Mouse (Mus musculus): ENCODE results near the gene Snrk. TPM values are rescaled to one million over a fixed set of nuclear protein-coding genes. Genes with fewer than 3 reads are reported as not detected.

The Snrk gene
- polyA plus RNA-seq, 1 experiment from 2014 or later: 25.5 TPM

DNA sequence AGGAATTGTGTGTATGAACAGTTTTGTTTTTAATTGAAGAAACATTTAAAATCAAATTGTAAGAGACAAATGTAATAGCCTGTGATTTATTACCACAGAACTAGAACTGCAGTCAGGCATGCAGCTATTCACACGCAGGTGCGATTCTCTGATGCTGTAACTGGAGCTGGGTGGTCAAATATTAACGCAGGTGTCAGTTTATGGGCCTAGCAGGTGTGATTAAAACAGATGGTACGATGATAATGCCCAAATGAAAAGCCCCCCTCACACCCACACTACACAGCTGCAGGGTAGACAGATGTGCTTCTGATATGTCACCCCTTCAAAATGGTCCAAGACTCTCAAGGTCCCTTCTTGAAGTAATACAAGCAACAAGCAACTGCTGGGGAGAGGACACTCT, 15.9 kb upstream of the Snrk start:
- H3K9me3 ChIP-seq (ENCODE audit: low read length): no peaks in the 10 kb centered on the region

GRCm38 (mm10) chr9:122103550-122104284, 13.3 kb upstream of the Snrk start:
- ATAC-seq: peak; percentile 80
- WGBS (ENCODE audit: insufficient replicate concordance): 34% methylated on average over 9 of the region's 9 CpGs
- DNase-seq: no peak
- peaks cover 8% of the 10 kb centered on the region for H3K4me1 ChIP-seq (ENCODE audit: insufficient read depth)
- H3K4me3 ChIP-seq (ENCODE audit: low read depth, low read length): no peak overlapping the region
- H3K36me3 ChIP-seq (replicated peaks; ENCODE audit: insufficient read depth, low read length): no peaks in the 10 kb centered on the region
- H3K9me3 ChIP-seq (ENCODE audit: low read length): no peaks in the 10 kb centered on the region
- H3K9ac ChIP-seq (replicated peaks): no peak overlapping the region
- H3K27me3 ChIP-seq (ENCODE audit: insufficient read depth, low read length): no peaks in the 10 kb centered on the region
- H3K4me2 ChIP-seq (ENCODE audit: low read depth, low read length): no peak overlapping the region
- TF ChIP-seq CTCF (IDR thresholded peaks at IDR 0.05; ENCODE audit: low read depth) (no peak), EP300 (IDR thresholded peaks at IDR 0.05; ENCODE audit: low read depth) (no peak)
- H3K27ac ChIP-seq (ENCODE audit: low read depth): no peak overlapping the region

More for the DNA sequence above, 15.9 kb upstream of the Snrk start:
- Histone ChIP-seq H3K36me3 (replicated peaks; ENCODE audit: insufficient read depth, low read length) (no peaks in the 10 kb centered on the region), H3K4me2 (ENCODE audit: low read depth, low read length) (no peak overlapping the region), H3K4me1 (ENCODE audit: insufficient read depth) (peaks cover 8% of the 10 kb centered on the region), H3K27me3 (ENCODE audit: insufficient read depth, low read length) (no peaks in the 10 kb centered on the region), H3K9ac (replicated peaks) (no peak overlapping the region), H3K4me3 (ENCODE audit: low read depth, low read length) (no peak overlapping the region), H3K27ac (ENCODE audit: low read depth) (no peak overlapping the region)
- DNase-seq (no peak), ATAC-seq (no peak)
- TF ChIP-seq EP300 (IDR thresholded peaks at IDR 0.05; ENCODE audit: low read depth): no peak
- no peak for TF ChIP-seq CTCF (IDR thresholded peaks at IDR 0.05; ENCODE audit: low read depth)
- 60% methylated on average over 4 of the region's 4 CpGs for WGBS (ENCODE audit: insufficient replicate concordance)

- no peak overlapping the region for H3K4me2 ChIP-seq (ENCODE audit: low read depth, low read length)
- H3K9ac ChIP-seq (replicated peaks): no peak overlapping the region
- no peaks in the 10 kb centered on the region for H3K27me3 ChIP-seq (ENCODE audit: insufficient read depth, low read length)
- peaks cover 9% of the 10 kb centered on the region for H3K4me1 ChIP-seq (ENCODE audit: insufficient read depth)
- no peaks in the 10 kb centered on the region for H3K9me3 ChIP-seq (ENCODE audit: low read length)
- H3K27ac ChIP-seq (ENCODE audit: low read depth): no peak overlapping the region
- TF ChIP-seq CTCF (IDR thresholded peaks at IDR 0.05; ENCODE audit: low read depth) (no peak), EP300 (IDR thresholded peaks at IDR 0.05; ENCODE audit: low read depth) (no peak)
- WGBS (ENCODE audit: insufficient replicate concordance): 59% methylated on average over 7 of the region's 7 CpGs
- H3K36me3 ChIP-seq (replicated peaks; ENCODE audit: insufficient read depth, low read length): no peaks in the 10 kb centered on the region
- DNase-seq (no peak), ATAC-seq (no peak)
- H3K4me3 ChIP-seq (ENCODE audit: low read depth, low read length): no peak overlapping the region
Observed at GRCm38 (mm10) chr9:122104285-122104829, 12.7 kb upstream of the Snrk start.

DNA sequence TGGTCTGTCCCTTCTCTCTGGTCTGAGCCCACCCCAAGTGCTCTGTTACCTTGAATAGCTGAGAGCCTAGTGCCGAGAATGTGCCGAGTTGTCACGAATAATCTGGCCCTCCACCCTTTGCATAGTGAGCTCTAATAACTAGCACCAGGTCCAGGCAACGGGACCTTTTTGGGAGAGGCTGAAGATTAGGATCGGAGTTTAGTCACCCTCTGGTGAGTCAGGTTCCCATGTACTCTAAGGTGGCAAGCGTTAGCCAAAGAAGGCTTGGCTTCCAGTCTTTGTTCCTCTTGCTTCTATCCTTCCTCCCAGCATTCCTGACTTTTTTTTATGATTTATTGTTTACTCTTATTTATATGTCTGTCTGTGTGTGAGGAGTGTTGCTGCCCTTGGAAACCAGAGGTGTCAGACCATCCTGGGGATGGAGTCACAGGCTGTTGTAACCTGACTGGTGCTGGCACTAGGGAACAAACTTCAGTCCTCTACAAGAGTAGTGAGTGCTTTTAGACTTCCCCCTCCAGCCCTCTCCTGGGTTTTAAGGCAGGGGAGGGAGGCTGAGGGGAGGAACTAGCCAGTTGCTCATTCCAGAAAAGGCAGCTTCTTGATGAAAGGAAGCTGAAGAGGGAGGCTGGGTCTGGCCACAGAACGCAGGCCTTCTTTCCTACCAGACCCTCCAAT, 9.2 kb upstream of the Snrk start:
- Histone ChIP-seq H3K4me1 (ENCODE audit: insufficient read depth) (peaks cover 7% of the 10 kb centered on the region), H3K36me3 (replicated peaks; ENCODE audit: insufficient read depth, low read length) (no peaks in the 10 kb centered on the region), H3K9me3 (ENCODE audit: low read length) (no peaks in the 10 kb centered on the region), H3K4me3 (ENCODE audit: low read depth, low read length) (no peak overlapping the region), H3K27me3 (ENCODE audit: insufficient read depth, low read length) (no peaks in the 10 kb centered on the region), H3K9ac (replicated peaks) (no peak overlapping the region), H3K4me2 (ENCODE audit: low read depth, low read length) (no peak overlapping the region), H3K27ac (ENCODE audit: low read depth) (no peak overlapping the region)
- no peak for TF ChIP-seq CTCF (IDR thresholded peaks at IDR 0.05; ENCODE audit: low read depth)
- no peak for TF ChIP-seq EP300 (IDR thresholded peaks at IDR 0.05; ENCODE audit: low read depth)
- DNase-seq (no peak), ATAC-seq (no peak)
- 65% methylated on average over 7 of the region's 7 CpGs for WGBS (ENCODE audit: insufficient replicate concordance)

- no peaks in the 10 kb centered on the region for H3K27me3 ChIP-seq (ENCODE audit: insufficient read depth, low read length)
- no peak for ATAC-seq
- no peak for TF ChIP-seq CTCF (IDR thresholded peaks at IDR 0.05; ENCODE audit: low read depth)
- TF ChIP-seq EP300 (IDR thresholded peaks at IDR 0.05; ENCODE audit: low read depth): peak; percentile 54
- DNase-seq: no peak
- H3K27ac ChIP-seq (ENCODE audit: low read depth): no peak overlapping the region
- peaks cover 2% of the 10 kb centered on the region; the same call in 1 of the 2 replicates for H3K4me1 ChIP-seq (ENCODE audit: insufficient read depth)
- no peaks in the 10 kb centered on the region for H3K36me3 ChIP-seq (replicated peaks; ENCODE audit: insufficient read depth, low read length)
- no peak overlapping the region for H3K4me2 ChIP-seq (ENCODE audit: low read depth, low read length)
- H3K4me3 ChIP-seq (ENCODE audit: low read depth, low read length): no peak overlapping the region
- 61% methylated on average over 8 of the region's 8 CpGs for WGBS (ENCODE audit: insufficient replicate concordance)
- H3K9me3 ChIP-seq (ENCODE audit: low read length): no peaks in the 10 kb centered on the region
- H3K9ac ChIP-seq (replicated peaks): no peak overlapping the region
Observed at GRCm38 (mm10) chr9:122109553-122110225, 7.4 kb upstream of the Snrk start.

- no peaks in the 10 kb centered on the region for H3K36me3 ChIP-seq (replicated peaks; ENCODE audit: insufficient read depth, low read length)
- ATAC-seq: no peak
- no peak overlapping the region for H3K4me3 ChIP-seq (ENCODE audit: low read depth, low read length)
- H3K4me1 ChIP-seq (ENCODE audit: insufficient read depth): peaks cover 2% of the 10 kb centered on the region; the same call in 1 of the 2 replicates
- H3K9me3 ChIP-seq (ENCODE audit: low read length): no peaks in the 10 kb centered on the region
- no peak overlapping the region for H3K27ac ChIP-seq (ENCODE audit: low read depth)
- DNase-seq: no peak
- 80% methylated on average over 6 of the region's 6 CpGs for WGBS (ENCODE audit: insufficient replicate concordance)
- TF ChIP-seq EP300 (IDR thresholded peaks at IDR 0.05; ENCODE audit: low read depth): no peak
- TF ChIP-seq CTCF (IDR thresholded peaks at IDR 0.05; ENCODE audit: low read depth): no peak
- H3K27me3 ChIP-seq (ENCODE audit: insufficient read depth, low read length): no peaks in the 10 kb centered on the region
- H3K9ac ChIP-seq (replicated peaks): no peak overlapping the region
- no peak overlapping the region for H3K4me2 ChIP-seq (ENCODE audit: low read depth, low read length)
Observed at GRCm38 (mm10) chr9:122110508-122110907, 6.6 kb upstream of the Snrk start.

Data from liver, postnatal 0 days (tissue).